Mouse (Mus musculus) MEL (cell line): ENCODE results near the gene Sult2b1. TPM values are rescaled to one million over a fixed set of nuclear protein-coding genes. Genes with fewer than 3 reads are reported as not detected.
A peak's percentile ranks its signal among the peaks of the same experiment; 100 is the strongest.

Experiments used
- DNase-seq: peaks from one replicate; pipeline ENCODE4 v3.0.0; 2011; ENCODE audit warnings: low read depth, low spot score
- H3K27ac ChIP-seq: 2 replicates; pipeline ENCODE4 v1.5.1; 2012; ENCODE audit warnings: low read depth, mild to moderate bottlenecking, control low read depth, low read length, moderate library complexity; ENCODE audit not compliant: control insufficient read depth
- H3K27me3 ChIP-seq, 2 experiments: fragments of 150-350 bp in 1 of 2; sonication (generic) in 1 of 2; 2 replicates each; pipeline ENCODE4 v1.6.1; 2012; ENCODE audit warnings: low read length in 2 of 2, mild to moderate bottlenecking in 2 of 2, improper control_type of control experiment in 1 of 2, moderate library complexity in 1 of 2; ENCODE audit not compliant: insufficient read depth in 2 of 2, control insufficient read depth in 1 of 2
- H3K36me3 ChIP-seq, 2 experiments: 2 replicates each; pipeline ENCODE4 v1.6.1; 2012 to 2014; ENCODE audit warnings: low read length in 2 of 2, improper control_type of control experiment in 1 of 2, inconsistent platforms in 1 of 2, mild to moderate bottlenecking in 1 of 2; ENCODE audit not compliant: insufficient read depth in 2 of 2, control insufficient read depth in 1 of 2
- H3K4me1 ChIP-seq, 2 experiments: fragments of 150-350 bp in 1 of 2; sonication (generic) in 1 of 2; 2 replicates each; pipeline ENCODE4 v1.6.1; 2012; ENCODE audit warnings: low read length in 2 of 2, improper control_type of control experiment in 1 of 2, mild to moderate bottlenecking in 1 of 2; ENCODE audit not compliant: insufficient read depth in 2 of 2, control insufficient read depth in 1 of 2
- H3K4me3 ChIP-seq, 2 experiments: fragments of 150-350 bp in 1 of 2; sonication (generic) in 1 of 2; 2 replicates each; pipeline ENCODE4 v1.5.1; 2012; ENCODE audit warnings: low read depth in 2 of 2, low read length in 2 of 2, mild to moderate bottlenecking in 2 of 2, moderate library complexity in 2 of 2, control low read depth in 1 of 2, improper control_type of control experiment in 1 of 2; ENCODE audit not compliant: control insufficient read depth in 1 of 2, insufficient read depth in 1 of 2
- H3K79me2 ChIP-seq: 2 replicates; pipeline ENCODE4 v1.6.1; 2012; ENCODE audit warnings: mild to moderate bottlenecking, low read length, moderate library complexity; ENCODE audit not compliant: control insufficient read depth, poor library complexity, insufficient read depth
- H3K9ac ChIP-seq: 2 replicates; pipeline ENCODE4 v1.6.1; 2012; ENCODE audit warnings: low read depth, mild to moderate bottlenecking, control low read depth, low read length, moderate library complexity; ENCODE audit not compliant: control insufficient read depth, poor library complexity, severe bottlenecking
- H3K9me3 ChIP-seq: fragments of 150-350 bp; sonication (generic); replicated peaks from 2 replicates; pipeline ENCODE4 v1.6.1; 2012; ENCODE audit warnings: mild to moderate bottlenecking, low read length, improper control_type of control experiment, moderate library complexity; ENCODE audit not compliant: insufficient read depth
- CHD1 ChIP-seq: IDR thresholded peaks from 2 replicates; pipeline ENCODE4 v1.6.1; 2012; ENCODE audit warnings: low read depth, mild to moderate bottlenecking, inconsistent platforms, low read length, improper control_type of control experiment
- CHD2 ChIP-seq: IDR thresholded peaks from 2 replicates; pipeline ENCODE4 v1.6.1; 2011; ENCODE audit warnings: low read length, improper control_type of control experiment
- ELF1 ChIP-seq: IDR thresholded peaks from 2 replicates; pipeline ENCODE4 v1.6.1; 2014; ENCODE audit warnings: low read depth, mild to moderate bottlenecking, inconsistent platforms, low read length, improper control_type of control experiment, moderate library complexity
- ETS1 ChIP-seq: IDR thresholded peaks from 2 replicates; pipeline ENCODE4 v1.6.1; 2012; ENCODE audit warnings: low read depth, mild to moderate bottlenecking, inconsistent platforms, low read length, improper control_type of control experiment, moderate library complexity
- GABPA ChIP-seq: IDR thresholded peaks from 2 replicates; pipeline ENCODE4 v1.6.1; 2012; ENCODE audit warnings: low read depth, mild to moderate bottlenecking, inconsistent platforms, low read length, improper control_type of control experiment, moderate library complexity
- HCFC1 ChIP-seq: IDR thresholded peaks from 2 replicates; pipeline ENCODE4 v1.6.1; 2012; ENCODE audit warnings: low read depth, mild to moderate bottlenecking, inconsistent platforms, low read length, improper control_type of control experiment, moderate library complexity
- JUND ChIP-seq: IDR thresholded peaks from 2 replicates; pipeline ENCODE4 v1.6.1; 2011; ENCODE audit warnings: low read depth, mild to moderate bottlenecking, improper control_type of control experiment, low read length
- KAT2A ChIP-seq: conservative IDR thresholded peaks from 2 replicates; pipeline ENCODE4 v1.6.1; 2012; ENCODE audit warnings: low read depth, low read length, improper control_type of control experiment, inconsistent platforms
- MAX ChIP-seq: IDR thresholded peaks from 2 replicates; pipeline ENCODE4 v1.6.1; 2011; ENCODE audit warnings: low read length, improper control_type of control experiment
- MAZ ChIP-seq: IDR thresholded peaks from 2 replicates; pipeline ENCODE4 v1.6.1; 2012; ENCODE audit warnings: low read depth, mild to moderate bottlenecking, inconsistent platforms, low read length, improper control_type of control experiment
- MEF2A ChIP-seq: IDR thresholded peaks from 2 replicates; pipeline ENCODE4 v1.6.1; 2014; ENCODE audit warnings: low read depth, mild to moderate bottlenecking, inconsistent platforms, low read length, improper control_type of control experiment; ENCODE audit not compliant: poor library complexity, insufficient replicate concordance, severe bottlenecking; ENCODE audit errors: extremely low read depth
- MXI1 ChIP-seq: IDR thresholded peaks from 2 replicates; pipeline ENCODE4 v1.6.1; 2011; ENCODE audit warnings: mild to moderate bottlenecking, low read depth, low read length, improper control_type of control experiment
- MYC ChIP-seq: IDR thresholded peaks from 2 replicates; pipeline ENCODE4 v1.6.1; 2011; ENCODE audit warnings: low read depth, mild to moderate bottlenecking, low read length, improper control_type of control experiment, moderate library complexity
- NELFE ChIP-seq: IDR thresholded peaks from 2 replicates; pipeline ENCODE4 v1.6.1; 2011; ENCODE audit warnings: low read depth, low read length, improper control_type of control experiment
- NRF1 ChIP-seq: IDR thresholded peaks from 2 replicates; pipeline ENCODE4 v1.6.1; 2014; ENCODE audit warnings: low read depth, mild to moderate bottlenecking, inconsistent platforms, low read length, improper control_type of control experiment, moderate library complexity; ENCODE audit not compliant: poor library complexity, insufficient read depth, severe bottlenecking
- POLR2A ChIP-seq, 2 experiments: IDR thresholded peaks; 2 replicates each; pipeline ENCODE4 v1.6.1; 2011 to 2012; ENCODE audit warnings: low read length in 2 of 2, mild to moderate bottlenecking in 2 of 2, control low read depth in 1 of 2, improper control_type of control experiment in 1 of 2, low read depth in 1 of 2, moderate library complexity in 1 of 2; ENCODE audit not compliant: control insufficient read depth in 1 of 2, insufficient read depth in 1 of 2, poor library complexity in 1 of 2
- POLR2AphosphoS2 ChIP-seq: IDR thresholded peaks from 2 replicates; pipeline ENCODE4 v1.6.1; 2011; ENCODE audit warnings: low read length, improper control_type of control experiment
- RAD21 ChIP-seq: IDR thresholded peaks from 2 replicates; pipeline ENCODE4 v1.6.1; 2011; ENCODE audit warnings: mild to moderate bottlenecking, low read depth, low read length, improper control_type of control experiment
- RCOR1 ChIP-seq: IDR thresholded peaks from 2 replicates; pipeline ENCODE4 v1.6.1; 2012; ENCODE audit warnings: low read depth, mild to moderate bottlenecking, inconsistent platforms, low read length, improper control_type of control experiment
- SIN3A ChIP-seq: IDR thresholded peaks from 2 replicates; pipeline ENCODE4 v1.6.1; 2012; ENCODE audit warnings: low read length, improper control_type of control experiment, inconsistent platforms
- TBP ChIP-seq: IDR thresholded peaks from 2 replicates; pipeline ENCODE4 v1.8.0; 2011; ENCODE audit warnings: low read depth, low read length, improper control_type of control experiment
- TCF12 ChIP-seq: IDR thresholded peaks from 2 replicates; pipeline ENCODE4 v1.6.1; 2014; ENCODE audit warnings: low read depth, mild to moderate bottlenecking, inconsistent platforms, low read length, improper control_type of control experiment, moderate library complexity
- UBTF ChIP-seq: IDR thresholded peaks from 2 replicates; pipeline ENCODE4 v1.6.1; 2012; ENCODE audit warnings: low read depth, mild to moderate bottlenecking, inconsistent platforms, low read length, improper control_type of control experiment, moderate library complexity, borderline replicate concordance; ENCODE audit not compliant: insufficient read depth
- USF1 ChIP-seq: IDR thresholded peaks from 2 replicates; pipeline ENCODE4 v1.6.1; 2014; ENCODE audit warnings: low read depth, mild to moderate bottlenecking, inconsistent platforms, low read length, improper control_type of control experiment, moderate library complexity
- ZC3H11A ChIP-seq: IDR thresholded peaks from 2 replicates; pipeline ENCODE4 v1.6.1; 2012; ENCODE audit warnings: low read depth, mild to moderate bottlenecking, inconsistent platforms, low read length, improper control_type of control experiment
- ZKSCAN1 ChIP-seq: IDR thresholded peaks from 2 replicates; pipeline ENCODE4 v1.6.1; 2012; ENCODE audit warnings: low read depth, mild to moderate bottlenecking, inconsistent platforms, low read length, improper control_type of control experiment, moderate library complexity
- ZMIZ1 ChIP-seq: IDR thresholded peaks from 2 replicates; pipeline ENCODE4 v1.6.1; 2012; ENCODE audit warnings: low read depth, mild to moderate bottlenecking, inconsistent platforms, low read length, improper control_type of control experiment, moderate library complexity
- polyA plus RNA-seq, 2 experiments: library from polyadenylated mRNA; stranded (reverse) in 1 of 2; unstranded in 1 of 2; fragments of >175 nt in 1 of 2; fragments of >200 nt in 1 of 2; gene quantifications; 2 replicates each; pipeline versions ENCODE4 v1.2.1 to v1.2.4; 2012; ENCODE audit warnings: low replicate concordance in 2 of 2, low read depth in 1 of 2; ENCODE audit not compliant: insufficient read length in 2 of 2, insufficient read depth in 1 of 2, missing spikeins in 1 of 2
- total RNA-seq: library from RNA; depleted of rRNA; stranded (reverse); fragments of 300-350 nt; gene quantifications from 2 replicates; pipeline ENCODE4 v1.2.3, GENCODE M21; 2012

Gene Sult2b1
- total and polyA plus RNA-seq, 3 experiments: 0.08 to 0.47 TPM; not detected in 1

DNA sequence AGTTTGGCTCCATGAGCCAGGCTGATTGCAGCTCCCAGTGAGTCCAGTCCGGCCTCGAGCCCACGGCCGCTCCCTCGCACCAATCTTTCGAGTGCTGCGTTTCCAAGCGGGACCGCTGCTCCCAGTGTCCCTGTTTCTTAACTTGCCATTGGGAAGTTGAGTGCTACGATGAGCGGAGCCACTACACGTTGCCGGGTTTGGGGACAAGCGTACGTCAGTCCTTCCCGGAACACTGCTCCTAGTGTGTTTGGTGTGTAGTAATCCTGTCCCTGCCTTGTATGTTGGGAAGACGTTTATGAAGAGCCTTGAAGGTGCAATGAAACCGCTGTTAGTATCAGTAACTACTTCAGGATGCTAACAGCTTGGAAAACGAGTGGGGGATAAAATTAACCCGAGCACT is 66.1 kb downstream of the Sult2b1 start:
- H3K27ac ChIP-seq: peak overlapping the region; percentile 59
- no peaks in the 10 kb centered on the region for H3K27me3 ChIP-seq
- H3K36me3 ChIP-seq: peaks cover 2% of the 10 kb centered on the region in 2 experiments; a peak in 3 of 4 replicates
- peak overlapping the region; percentile 69 to 73 for H3K4me3 ChIP-seq
- TF ChIP-seq GABPA: no peak
- TF ChIP-seq POLR2A (IDR thresholded peaks at IDR 0.05; ENCODE audit: control insufficient read depth in 1 of 2, insufficient read depth in 1 of 2, low read depth in 1 of 2, low read length in 2 of 2, poor library complexity in 1 of 2): peak in 1 of 2 experiments; percentile 4; a peak in 1 of 4 replicates
- TF ChIP-seq, all 39 proteins: peak for 1
- H3K79me2 ChIP-seq: peaks cover 48% of the 10 kb centered on the region
- DNase-seq: no peak
- H3K9me3 ChIP-seq: no peaks in the 10 kb centered on the region
- H3K9ac ChIP-seq: peak overlapping the region; percentile 87
- peaks cover 0 to 5% of the 10 kb centered on the region in 2 experiments; a peak in 1 of 4 replicates for H3K4me1 ChIP-seq

DNA sequence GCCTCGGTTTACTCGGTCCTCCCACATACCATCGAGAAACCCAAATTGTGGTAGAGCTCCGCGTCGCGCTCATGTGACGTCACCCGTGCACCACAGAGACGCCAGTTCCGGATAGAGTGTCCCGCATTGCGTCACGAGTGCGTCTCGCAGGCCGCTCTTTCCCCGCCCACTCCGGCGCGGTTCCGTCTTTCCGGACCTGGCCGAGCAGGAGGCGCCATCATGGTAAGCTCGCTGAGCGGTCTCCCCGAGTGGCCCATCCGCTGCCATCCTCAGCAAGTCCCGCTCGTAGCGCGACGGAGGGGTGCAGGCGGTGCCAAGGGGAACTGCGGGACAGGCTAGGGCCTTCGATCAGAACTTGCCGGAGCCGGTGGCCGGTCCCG is 66.6 kb downstream of the Sult2b1 start, which contains the start of gene Sphk2:
TSS of gene Sphk2 (minus strand) at position 85 of the 380 bp plus-strand sequence.
- H3K27ac ChIP-seq: peak within 1 kb of the TSS; percentile 96
- no peaks in the 10 kb centered on the region for H3K9me3 ChIP-seq
- TF ChIP-seq NELFE: peak; percentile 95
- peak; percentile 32 for TF ChIP-seq ZC3H11A
- peak; percentile 93; the same call in 1 of the 2 replicates for TF ChIP-seq GABPA
- peak; percentile 98 for TF ChIP-seq SIN3A
- TF ChIP-seq ZMIZ1: peak; percentile 96
- TF ChIP-seq HCFC1: peak; percentile 99
- TF ChIP-seq RCOR1: no peak
- no peak; the same call in none of the 2 replicates for TF ChIP-seq POLR2AphosphoS2
- TF ChIP-seq MAZ: peak; percentile 77; the same call in 1 of the 2 replicates
- TF ChIP-seq TBP: peak; percentile 96
- TF ChIP-seq KAT2A: peak; percentile 94
- no peak for TF ChIP-seq RAD21
- no peak for TF ChIP-seq JUND
- no peak for TF ChIP-seq UBTF
- TF ChIP-seq MXI1: peak; percentile 78
- peak; percentile 90 for TF ChIP-seq TCF12
- TF ChIP-seq ELF1: peak; percentile 95
- peak; percentile 85 for TF ChIP-seq USF1
- TF ChIP-seq ZKSCAN1: no peak
- peak; percentile 92 for TF ChIP-seq MAX
- TF ChIP-seq CHD2: no peak
- TF ChIP-seq MYC: peak; percentile 94
- TF ChIP-seq ETS1: peak; percentile 83
- TF ChIP-seq NRF1: 0 out of 2 replicates have a peak, but pooled peaks have one; percentile 35
- peak; percentile 84 to 96 for TF ChIP-seq POLR2A (IDR thresholded peaks at IDR 0.05; ENCODE audit: control insufficient read depth in 1 of 2, insufficient read depth in 1 of 2, low read depth in 1 of 2, low read length in 2 of 2, poor library complexity in 1 of 2)
- TF ChIP-seq CHD1: no peak
- TF ChIP-seq MEF2A: 0 out of 2 replicates have a peak, but pooled peaks have one; percentile 32
- peaks cover 48% of the 10 kb centered on the region for H3K79me2 ChIP-seq
- H3K27me3 ChIP-seq: no peaks in the 10 kb centered on the region
- peaks cover 2% of the 10 kb centered on the region in 2 experiments; a peak in 3 of 4 replicates for H3K36me3 ChIP-seq
- DNase-seq: peak; percentile 98
- H3K4me3 ChIP-seq: peak within 1 kb of the TSS; percentile 69 to 73
- H3K4me1 ChIP-seq: peaks cover 0 to 5% of the 10 kb centered on the region in 2 experiments; a peak in 1 of 4 replicates
- peak within 1 kb of the TSS; percentile 99 for H3K9ac ChIP-seq
